Mouse (Mus musculus): ENCODE results near the gene Pigc.

- TF ChIP-seq CTCF (IDR thresholded peaks at IDR 0.05; ENCODE audit: insufficient read depth, low read depth, low read length) = no peak
- TF ChIP-seq POLR2A (IDR thresholded peaks at IDR 0.05; ENCODE audit: insufficient read depth, low read depth, low read length) = no peak
Observed at GRCm38 (mm10) chr1:161951009-161951779, 17.8 kb upstream of the Pigc start.
